Mouse (Mus musculus): Measurements from ENCODE around the gene Map3k13. TPM values are rescaled to one million over a fixed set of nuclear protein-coding genes. Genes with fewer than 3 reads are reported as not detected.

Map3k13 gene
- polyA plus RNA-seq, 1 experiment: 2.3 TPM

- H3K36me3 ChIP-seq (ENCODE audit: control insufficient read depth, insufficient read depth, low read length): peaks cover 3% of the 10 kb centered on the region; the same call in 1 of the 2 replicates
- 94% methylated on average over 4 of the region's 4 CpGs for WGBS
- no peak for DNase-seq
- no peak overlapping the region for H3K4me3 ChIP-seq (ENCODE audit: control insufficient read depth, insufficient read depth, low read length)
- H3K4me1 ChIP-seq (replicated peaks; ENCODE audit: control insufficient read depth, insufficient read depth, low read length): no peaks in the 10 kb centered on the region
- no peak for TF ChIP-seq POLR2A (IDR thresholded peaks at IDR 0.05; ENCODE audit: control insufficient read depth, extremely low read depth, insufficient read depth, low read length, poor library complexity)
- TF ChIP-seq CTCF (IDR thresholded peaks at IDR 0.05; ENCODE audit: borderline replicate concordance, control insufficient read depth, extremely low read depth, insufficient read depth, low read length, poor library complexity): no peak
- no peaks in the 10 kb centered on the region for H3K27me3 ChIP-seq (ENCODE audit: control insufficient read depth, insufficient read depth, low read length)
- H3K27ac ChIP-seq (ENCODE audit: control insufficient read depth, insufficient read depth, low read length): no peak overlapping the region
These were observed 15.0 kb upstream of the Map3k13 start for GRCm38 (mm10) chr16:21779149-21779548.

GRCm38 (mm10) chr16:21781277-21781676 lies 12.9 kb upstream of the Map3k13 start:
- DNase-seq: no peak
- H3K4me1 ChIP-seq (replicated peaks; ENCODE audit: control insufficient read depth, insufficient read depth, low read length): peaks cover 4% of the 10 kb centered on the region
- 88% methylated on average over 3 of the region's 3 CpGs for WGBS
- no peak overlapping the region for H3K4me3 ChIP-seq (ENCODE audit: control insufficient read depth, insufficient read depth, low read length)
- no peaks in the 10 kb centered on the region for H3K27me3 ChIP-seq (ENCODE audit: control insufficient read depth, insufficient read depth, low read length)
- peaks cover 3% of the 10 kb centered on the region; the same call in 1 of the 2 replicates for H3K36me3 ChIP-seq (ENCODE audit: control insufficient read depth, insufficient read depth, low read length)
- TF ChIP-seq CTCF (IDR thresholded peaks at IDR 0.05; ENCODE audit: borderline replicate concordance, control insufficient read depth, extremely low read depth, insufficient read depth, low read length, poor library complexity): no peak
- no peak for TF ChIP-seq POLR2A (IDR thresholded peaks at IDR 0.05; ENCODE audit: control insufficient read depth, extremely low read depth, insufficient read depth, low read length, poor library complexity)
- H3K27ac ChIP-seq (ENCODE audit: control insufficient read depth, insufficient read depth, low read length): no peak overlapping the region

- WGBS: 94% methylated on average over 3 of the region's 3 CpGs
These were observed 12.3 kb upstream of the Map3k13 start for GRCm38 (mm10) chr16:21781895-21782294.

GRCm38 (mm10) chr16:21782807-21783206 lies 11.3 kb upstream of the Map3k13 start:
- no peak for DNase-seq
- no peak overlapping the region for H3K27ac ChIP-seq (ENCODE audit: control insufficient read depth, insufficient read depth, low read length)
- peaks cover 6% of the 10 kb centered on the region for H3K4me1 ChIP-seq (replicated peaks; ENCODE audit: control insufficient read depth, insufficient read depth, low read length)
- no peaks in the 10 kb centered on the region for H3K27me3 ChIP-seq (ENCODE audit: control insufficient read depth, insufficient read depth, low read length)
- no peaks in the 10 kb centered on the region for H3K36me3 ChIP-seq (ENCODE audit: control insufficient read depth, insufficient read depth, low read length)
- no peak overlapping the region for H3K4me3 ChIP-seq (ENCODE audit: control insufficient read depth, insufficient read depth, low read length)
- WGBS: 99% methylated on average over 2 of the region's 2 CpGs
- TF ChIP-seq CTCF (IDR thresholded peaks at IDR 0.05; ENCODE audit: borderline replicate concordance, control insufficient read depth, extremely low read depth, insufficient read depth, low read length, poor library complexity): no peak
- TF ChIP-seq POLR2A (IDR thresholded peaks at IDR 0.05; ENCODE audit: control insufficient read depth, extremely low read depth, insufficient read depth, low read length, poor library complexity): no peak

More at GRCm38 (mm10) chr16:21781895-21782294, 12.3 kb upstream of the Map3k13 start:
- peaks cover 5% of the 10 kb centered on the region for H3K4me1 ChIP-seq (replicated peaks; ENCODE audit: control insufficient read depth, insufficient read depth, low read length)
- DNase-seq: no peak
- H3K27me3 ChIP-seq (ENCODE audit: control insufficient read depth, insufficient read depth, low read length): no peaks in the 10 kb centered on the region
- no peak overlapping the region for H3K4me3 ChIP-seq (ENCODE audit: control insufficient read depth, insufficient read depth, low read length)
- H3K27ac ChIP-seq (ENCODE audit: control insufficient read depth, insufficient read depth, low read length): no peak overlapping the region
- H3K36me3 ChIP-seq (ENCODE audit: control insufficient read depth, insufficient read depth, low read length): peaks cover 3% of the 10 kb centered on the region; the same call in 1 of the 2 replicates
- TF ChIP-seq POLR2A (IDR thresholded peaks at IDR 0.05; ENCODE audit: control insufficient read depth, extremely low read depth, insufficient read depth, low read length, poor library complexity) (no peak), CTCF (IDR thresholded peaks at IDR 0.05; ENCODE audit: borderline replicate concordance, control insufficient read depth, extremely low read depth, insufficient read depth, low read length, poor library complexity) (no peak)

- Histone ChIP-seq H3K27ac (ENCODE audit: control insufficient read depth, insufficient read depth, low read length) (no peak overlapping the region), H3K27me3 (ENCODE audit: control insufficient read depth, insufficient read depth, low read length) (no peaks in the 10 kb centered on the region), H3K4me3 (ENCODE audit: control insufficient read depth, insufficient read depth, low read length) (no peak overlapping the region), H3K36me3 (ENCODE audit: control insufficient read depth, insufficient read depth, low read length) (no peaks in the 10 kb centered on the region), H3K4me1 (replicated peaks; ENCODE audit: control insufficient read depth, insufficient read depth, low read length) (peaks cover 9% of the 10 kb centered on the region)
- DNase-seq: no peak
- no peak for TF ChIP-seq CTCF (IDR thresholded peaks at IDR 0.05; ENCODE audit: borderline replicate concordance, control insufficient read depth, extremely low read depth, insufficient read depth, low read length, poor library complexity)
- no peak for TF ChIP-seq POLR2A (IDR thresholded peaks at IDR 0.05; ENCODE audit: control insufficient read depth, extremely low read depth, insufficient read depth, low read length, poor library complexity)
- WGBS: 88% methylated on average over 4 of the region's 4 CpGs
These were observed 9.1 kb upstream of the Map3k13 start for GRCm38 (mm10) chr16:21785000-21785399.

GRCm38 (mm10) chr16:21786317-21786716 lies 7.8 kb upstream of the Map3k13 start:
- no peak overlapping the region for H3K27ac ChIP-seq (ENCODE audit: control insufficient read depth, insufficient read depth, low read length)
- WGBS: 92% methylated on average over 8 of the region's 8 CpGs
- H3K4me3 ChIP-seq (ENCODE audit: control insufficient read depth, insufficient read depth, low read length): no peak overlapping the region
- TF ChIP-seq CTCF (IDR thresholded peaks at IDR 0.05; ENCODE audit: borderline replicate concordance, control insufficient read depth, extremely low read depth, insufficient read depth, low read length, poor library complexity) (no peak), POLR2A (IDR thresholded peaks at IDR 0.05; ENCODE audit: control insufficient read depth, extremely low read depth, insufficient read depth, low read length, poor library complexity) (no peak)
- H3K36me3 ChIP-seq (ENCODE audit: control insufficient read depth, insufficient read depth, low read length): no peaks in the 10 kb centered on the region
- H3K4me1 ChIP-seq (replicated peaks; ENCODE audit: control insufficient read depth, insufficient read depth, low read length): peaks cover 9% of the 10 kb centered on the region
- H3K27me3 ChIP-seq (ENCODE audit: control insufficient read depth, insufficient read depth, low read length): no peaks in the 10 kb centered on the region
- DNase-seq: no peak
